Mouse (Mus musculus): ENCODE measurements around the gene Psen2. TPM values are rescaled to one million over a fixed set of nuclear protein-coding genes. Genes with fewer than 3 reads are reported as not detected.

Gene Psen2
- polyA plus RNA-seq, 1 experiment from 2014 or later = 31.3 TPM

GRCm38 (mm10) chr1:180256138-180256674 is 7.0 kb downstream of the Psen2 start:
- DNase-seq (ENCODE audit: low spot score) (peak; percentile 98), ATAC-seq (replicated peaks; ENCODE audit: low FRiP score) (peak; percentile 86)
- H3K9me3 ChIP-seq (ENCODE audit: control insufficient read depth, low read length) = no peaks in the 10 kb centered on the region
- H3K36me3 ChIP-seq (ENCODE audit: control insufficient read depth, insufficient read depth, low read length) = no peaks in the 10 kb centered on the region
- H3K4me1 ChIP-seq (replicated peaks; ENCODE audit: control insufficient read depth, insufficient read depth, low read length) = peaks cover 42% of the 10 kb centered on the region
- H3K4me2 ChIP-seq = peak overlapping the region; percentile 99
- H3K4me3 ChIP-seq (ENCODE audit: low read depth, low read length) = peak overlapping the region; percentile 92
- H3K9ac ChIP-seq (ENCODE audit: low read depth, low read length) = peak overlapping the region; percentile 90
- peak overlapping the region; percentile 77 for H3K27ac ChIP-seq (ENCODE audit: low read depth, low read length)
- 1% methylated on average over 39 of the region's 39 CpGs for WGBS
- no peaks in the 10 kb centered on the region for H3K27me3 ChIP-seq (replicated peaks; ENCODE audit: control insufficient read depth, insufficient read depth, low read length)

- 3% methylated on average over 33 of the region's 33 CpGs for WGBS
- Histone ChIP-seq H3K4me1 (replicated peaks; ENCODE audit: control insufficient read depth, insufficient read depth, low read length) (peaks cover 45% of the 10 kb centered on the region), H3K36me3 (ENCODE audit: control insufficient read depth, insufficient read depth, low read length) (no peaks in the 10 kb centered on the region), H3K4me2 (peak overlapping the region; percentile 99), H3K9ac (ENCODE audit: low read depth, low read length) (peak overlapping the region; percentile 90), H3K4me3 (ENCODE audit: low read depth, low read length) (peak overlapping the region; percentile 92), H3K27me3 (replicated peaks; ENCODE audit: control insufficient read depth, insufficient read depth, low read length) (no peaks in the 10 kb centered on the region), H3K9me3 (ENCODE audit: control insufficient read depth, low read length) (no peaks in the 10 kb centered on the region), H3K27ac (ENCODE audit: low read depth, low read length) (peak overlapping the region; percentile 77; the same call in 1 of the 2 replicates)
- DNase-seq (ENCODE audit: low spot score) (peak; percentile 66), ATAC-seq (replicated peaks; ENCODE audit: low FRiP score) (peak; percentile 33)
Observed at GRCm38 (mm10) chr1:180255294-180256117, 7.7 kb downstream of the Psen2 start.

GRCm38 (mm10) chr1:180254316-180254715 is 8.9 kb downstream of the Psen2 start:
- H3K36me3 ChIP-seq (ENCODE audit: control insufficient read depth, insufficient read depth, low read length) = no peaks in the 10 kb centered on the region
- peak overlapping the region; percentile 92 for H3K4me3 ChIP-seq (ENCODE audit: low read depth, low read length)
- no peaks in the 10 kb centered on the region for H3K27me3 ChIP-seq (replicated peaks; ENCODE audit: control insufficient read depth, insufficient read depth, low read length)
- peak overlapping the region; percentile 99 for H3K4me2 ChIP-seq
- ATAC-seq (replicated peaks; ENCODE audit: low FRiP score) = peak; percentile 53
- 68% methylated on average over 5 of the region's 5 CpGs for WGBS
- H3K9ac ChIP-seq (ENCODE audit: low read depth, low read length) = peak overlapping the region; percentile 23; the same call in 1 of the 2 replicates
- H3K4me1 ChIP-seq (replicated peaks; ENCODE audit: control insufficient read depth, insufficient read depth, low read length) = peaks cover 53% of the 10 kb centered on the region
- H3K9me3 ChIP-seq (ENCODE audit: control insufficient read depth, low read length) = no peaks in the 10 kb centered on the region
- no peak for DNase-seq (ENCODE audit: low spot score)
- H3K27ac ChIP-seq (ENCODE audit: low read depth, low read length) = peak overlapping the region; percentile 34

DNA sequence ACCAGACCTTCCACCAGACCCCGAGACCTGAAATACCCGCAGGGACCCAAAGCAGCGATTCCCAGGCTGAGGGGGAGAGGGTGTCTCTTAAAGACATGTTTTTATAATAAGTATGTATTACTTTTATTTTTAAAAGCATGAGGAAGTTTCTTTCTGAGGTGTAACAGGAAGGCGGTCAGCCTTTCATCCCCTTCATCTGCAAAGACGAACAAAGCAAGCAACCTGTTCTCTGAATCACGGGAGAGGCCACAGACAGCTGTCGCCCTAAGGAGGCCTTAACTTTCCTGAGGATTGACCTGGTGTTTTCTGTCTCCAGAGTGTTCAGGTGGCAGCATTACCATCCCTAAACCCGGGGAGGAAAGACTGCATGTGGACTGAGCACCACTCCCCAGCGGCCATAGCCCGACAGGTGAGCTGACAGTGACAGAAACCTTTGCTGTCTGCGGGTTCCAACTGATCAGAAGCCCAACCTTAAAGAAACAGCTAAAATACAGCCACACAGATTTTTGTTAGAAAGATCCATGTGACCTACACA is 10.5 kb downstream of the Psen2 start:
- no peak overlapping the region for H3K27ac ChIP-seq (ENCODE audit: low read depth, low read length)

DNA sequence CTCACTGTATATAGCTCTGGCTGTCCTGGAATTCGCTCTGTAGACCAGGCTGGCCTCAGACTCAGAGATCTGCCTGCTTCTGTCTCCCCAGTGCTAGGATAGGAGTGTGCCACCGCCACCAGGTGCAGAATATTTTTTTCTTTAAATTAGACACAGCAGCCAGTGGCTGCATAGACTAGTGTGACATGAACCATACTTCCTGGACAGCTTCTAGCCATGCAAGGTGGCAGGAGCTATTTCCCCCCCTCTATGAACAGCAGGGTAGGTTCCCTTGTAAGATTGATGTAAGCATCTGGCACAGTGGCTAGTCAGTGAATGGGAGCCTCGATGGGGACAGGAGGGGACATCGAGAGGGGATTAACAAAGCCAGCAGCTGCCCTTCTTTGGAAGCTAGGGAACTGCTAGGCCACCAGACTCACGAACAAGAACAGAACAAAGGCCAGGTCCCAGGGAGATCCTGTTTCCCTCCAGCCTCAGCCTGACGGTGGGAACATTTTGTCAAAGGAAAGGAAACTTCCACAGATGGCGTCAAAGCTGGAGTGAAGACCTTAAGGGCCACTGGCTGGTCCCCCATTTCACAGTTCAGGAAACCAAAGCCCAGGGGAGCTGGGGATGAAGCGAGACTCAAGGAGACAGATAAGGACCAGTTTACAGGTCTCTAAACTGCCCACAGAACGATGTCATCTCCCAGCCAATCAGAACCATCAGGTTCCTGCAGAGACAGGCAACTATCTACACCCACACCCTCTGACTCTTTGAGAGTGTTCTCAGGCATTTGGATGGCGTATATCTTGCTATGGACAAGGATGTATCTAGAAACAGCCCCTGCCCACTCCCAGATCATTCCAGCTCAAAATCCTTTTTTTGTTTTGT is 11.8 kb downstream of the Psen2 start:
- no peak overlapping the region for H3K4me3 ChIP-seq (ENCODE audit: low read depth, low read length)
- no peak for ATAC-seq (replicated peaks; ENCODE audit: low FRiP score)
- H3K36me3 ChIP-seq (ENCODE audit: control insufficient read depth, insufficient read depth, low read length) = no peaks in the 10 kb centered on the region
- H3K9me3 ChIP-seq (ENCODE audit: control insufficient read depth, low read length) = no peaks in the 10 kb centered on the region
- H3K27ac ChIP-seq (ENCODE audit: low read depth, low read length) = no peak overlapping the region
- H3K4me1 ChIP-seq (replicated peaks; ENCODE audit: control insufficient read depth, insufficient read depth, low read length) = peaks cover 67% of the 10 kb centered on the region
- WGBS = 51% methylated on average over 10 of the region's 10 CpGs
- H3K9ac ChIP-seq (ENCODE audit: low read depth, low read length) = no peak overlapping the region
- no peaks in the 10 kb centered on the region for H3K27me3 ChIP-seq (replicated peaks; ENCODE audit: control insufficient read depth, insufficient read depth, low read length)
- no peak for DNase-seq (ENCODE audit: low spot score)
- 0 out of 2 replicates have a peak overlapping the region, but pooled peaks have one; percentile 6 for H3K4me2 ChIP-seq

More for the DNA sequence above, 10.5 kb downstream of the Psen2 start:
- 82% methylated on average over 11 of the region's 11 CpGs for WGBS
- Histone ChIP-seq H3K9ac (ENCODE audit: low read depth, low read length) (no peak overlapping the region), H3K27me3 (replicated peaks; ENCODE audit: control insufficient read depth, insufficient read depth, low read length) (no peaks in the 10 kb centered on the region), H3K36me3 (ENCODE audit: control insufficient read depth, insufficient read depth, low read length) (no peaks in the 10 kb centered on the region), H3K9me3 (ENCODE audit: control insufficient read depth, low read length) (no peaks in the 10 kb centered on the region), H3K4me3 (ENCODE audit: low read depth, low read length) (no peak overlapping the region), H3K4me2 (no peak overlapping the region), H3K4me1 (replicated peaks; ENCODE audit: control insufficient read depth, insufficient read depth, low read length) (peaks cover 66% of the 10 kb centered on the region)
- ATAC-seq (replicated peaks; ENCODE audit: low FRiP score) (no peak), DNase-seq (ENCODE audit: low spot score) (no peak)

GRCm38 (mm10) chr1:180250441-180250830 is 12.8 kb downstream of the Psen2 start:
- 49% methylated on average over 8 of the region's 8 CpGs for WGBS
- DNase-seq (ENCODE audit: low spot score) (no peak), ATAC-seq (replicated peaks; ENCODE audit: low FRiP score) (no peak)
- Histone ChIP-seq H3K4me1 (replicated peaks; ENCODE audit: control insufficient read depth, insufficient read depth, low read length) (peaks cover 65% of the 10 kb centered on the region), H3K4me2 (peak overlapping the region; percentile 28), H3K36me3 (ENCODE audit: control insufficient read depth, insufficient read depth, low read length) (peaks cover 1% of the 10 kb centered on the region; the same call in 1 of the 2 replicates), H3K27me3 (replicated peaks; ENCODE audit: control insufficient read depth, insufficient read depth, low read length) (no peaks in the 10 kb centered on the region), H3K27ac (ENCODE audit: low read depth, low read length) (peak overlapping the region; percentile 61; the same call in 1 of the 2 replicates), H3K4me3 (ENCODE audit: low read depth, low read length) (no peak overlapping the region), H3K9me3 (ENCODE audit: control insufficient read depth, low read length) (no peaks in the 10 kb centered on the region), H3K9ac (ENCODE audit: low read depth, low read length) (no peak overlapping the region)

- ATAC-seq (replicated peaks; ENCODE audit: low FRiP score) (peak; percentile 18; the same call in 1 of the 2 replicates), DNase-seq (ENCODE audit: low spot score) (no peak)
- Histone ChIP-seq H3K27ac (ENCODE audit: low read depth, low read length) (peak overlapping the region; percentile 61), H3K4me2 (peak overlapping the region; percentile 28), H3K4me3 (ENCODE audit: low read depth, low read length) (no peak overlapping the region), H3K9ac (ENCODE audit: low read depth, low read length) (no peak overlapping the region), H3K36me3 (ENCODE audit: control insufficient read depth, insufficient read depth, low read length) (peaks cover 3% of the 10 kb centered on the region; the same call in 1 of the 2 replicates), H3K27me3 (replicated peaks; ENCODE audit: control insufficient read depth, insufficient read depth, low read length) (no peaks in the 10 kb centered on the region), H3K9me3 (ENCODE audit: control insufficient read depth, low read length) (no peaks in the 10 kb centered on the region), H3K4me1 (replicated peaks; ENCODE audit: control insufficient read depth, insufficient read depth, low read length) (peaks cover 59% of the 10 kb centered on the region)
- 21% methylated on average over 20 of the region's 20 CpGs for WGBS
Observed at GRCm38 (mm10) chr1:180249666-180250440, 13.4 kb downstream of the Psen2 start.
